Mouse (Mus musculus): ENCODE measurements around the gene Lhpp.
"Not testable (repeated sequence)": the region's sequence is repeated elsewhere in the genome, so short reads cannot be mapped to it uniquely, and the experiment has no call there.

Gene Lhpp

DNA sequence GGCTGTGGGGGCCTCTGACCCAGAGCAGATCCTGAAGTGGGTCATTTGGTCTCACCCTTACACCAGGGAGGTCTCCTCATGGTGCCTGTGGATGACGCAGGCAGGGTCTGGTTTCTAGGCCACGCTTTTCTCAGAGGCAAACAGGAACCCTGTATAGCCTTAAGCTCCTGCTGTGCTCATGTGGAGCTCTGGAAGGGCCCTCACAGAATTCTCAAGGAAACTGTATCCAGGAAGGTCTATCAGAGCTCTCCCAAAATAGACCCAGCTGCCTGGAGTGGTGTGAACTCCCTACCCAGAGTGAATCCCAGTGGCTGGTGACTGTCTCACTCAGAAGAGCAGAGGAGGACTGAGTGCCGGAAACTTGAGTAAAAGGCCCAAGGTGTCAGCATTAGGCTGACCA lies 44.0 kb downstream of the Lhpp start:
- DNase-seq = no peak

GRCm38 (mm10) chr7:132656075-132656474 lies 45.6 kb downstream of the Lhpp start:
- DNase-seq = peak; percentile 98

DNA sequence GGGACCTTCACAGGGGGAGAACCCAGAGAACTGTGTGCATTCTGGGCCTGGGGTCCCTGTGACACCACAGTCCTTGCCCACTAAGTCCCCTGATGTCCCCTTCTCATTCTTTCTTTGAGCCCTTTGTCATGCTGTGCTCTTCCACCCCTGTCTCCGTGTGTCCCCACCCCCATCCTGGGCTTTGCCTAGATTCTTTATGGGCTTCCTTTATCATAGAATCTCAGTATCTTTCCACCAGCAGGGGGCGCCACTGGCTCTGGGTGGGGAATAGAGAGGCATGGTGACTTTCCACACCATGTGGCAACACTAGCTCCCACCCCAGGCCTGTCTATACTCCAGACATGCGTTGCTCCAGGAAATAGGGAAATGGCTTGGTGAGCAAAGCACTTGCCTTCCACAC lies 46.1 kb downstream of the Lhpp start:
- DNase-seq = peak; percentile 99

- DNase-seq = peak; percentile 92
Measured at GRCm38 (mm10) chr7:132657371-132658057, 47.1 kb downstream of the Lhpp start.

- DNase-seq = peak; percentile 97
Measured at GRCm38 (mm10) chr7:132658058-132658450, 47.6 kb downstream of the Lhpp start.

DNA sequence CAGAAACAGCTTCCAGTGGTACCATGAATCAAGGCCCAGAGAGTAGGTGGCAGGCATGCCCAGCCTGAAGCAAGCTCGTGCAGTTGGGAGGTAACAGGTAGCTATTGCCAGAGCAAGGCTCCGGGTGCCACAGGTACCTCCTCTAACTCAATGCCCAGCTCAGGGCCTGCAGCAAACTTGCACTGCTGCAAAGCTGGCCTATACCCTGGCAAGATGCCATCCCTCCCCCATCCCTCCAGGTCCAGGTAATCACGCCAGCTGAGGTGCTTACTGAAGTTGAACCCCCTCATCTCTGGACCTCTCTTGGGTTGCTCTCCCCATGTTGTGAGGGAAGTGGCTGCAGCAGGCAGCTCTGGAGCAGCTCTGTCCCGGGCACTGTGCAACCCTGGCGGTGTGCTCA lies 48.2 kb downstream of the Lhpp start:
- DNase-seq = peak; percentile 95

DNA sequence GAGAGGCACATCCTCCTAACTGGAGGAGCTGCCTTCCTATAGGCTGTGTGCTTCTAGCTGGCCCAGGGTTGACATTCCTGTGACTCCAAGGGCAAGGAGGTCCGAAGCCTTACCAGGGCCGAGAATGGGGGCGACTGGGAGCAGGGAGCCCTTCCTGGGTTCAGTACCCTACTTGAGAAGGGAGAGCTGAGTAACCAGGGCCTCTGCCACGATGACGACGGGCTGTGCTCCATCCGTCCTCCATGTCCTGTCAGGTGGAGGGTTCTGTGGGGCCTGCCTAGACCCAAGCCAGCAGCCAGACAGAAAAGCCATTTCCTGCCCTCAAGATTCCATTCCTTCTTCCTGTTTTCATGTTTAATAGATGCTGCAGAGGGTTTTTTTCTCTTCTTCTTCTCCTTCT lies 49.2 kb downstream of the Lhpp start:
- peak; percentile 96 for DNase-seq

DNA sequence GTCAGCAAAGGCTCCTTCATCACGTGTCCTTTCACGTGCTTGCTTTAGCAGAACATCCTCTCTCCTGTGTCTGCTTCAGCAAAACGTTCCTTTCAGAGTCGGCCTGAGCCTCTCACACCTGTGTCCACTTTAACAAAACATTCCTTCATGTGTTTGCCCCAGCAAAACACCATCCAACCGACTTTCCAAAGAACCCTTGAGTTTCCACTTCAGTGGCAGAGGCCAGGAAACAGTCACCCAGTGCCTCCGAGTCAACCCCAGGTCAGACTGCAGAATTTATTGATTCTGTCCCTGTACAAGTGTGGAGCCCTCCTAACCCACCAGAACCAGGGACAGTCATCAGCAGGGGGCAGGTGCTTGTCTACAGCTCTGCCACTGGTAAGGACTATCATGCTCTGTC lies 52.4 kb downstream of the Lhpp start:
- not testable (repeated sequence) for DNase-seq

DNA sequence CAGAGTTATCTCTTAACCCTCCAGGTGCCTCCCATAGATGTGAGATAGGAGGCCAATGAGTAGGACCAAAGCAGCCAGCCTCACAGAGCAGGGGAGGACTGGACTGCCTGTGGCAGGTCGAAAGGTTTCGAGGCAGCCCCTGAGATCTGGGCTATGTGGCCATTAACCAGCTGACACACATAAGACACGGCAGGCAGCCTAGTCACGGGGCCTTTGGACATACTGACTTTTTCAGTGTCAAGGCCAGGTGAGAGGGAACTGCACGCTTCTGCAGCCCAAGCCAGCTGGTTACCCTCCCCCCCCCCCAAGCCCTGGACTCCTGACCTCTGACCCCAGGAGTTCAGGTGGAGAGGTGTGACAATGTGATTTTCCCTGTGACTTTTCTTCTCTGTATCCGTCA lies 54.4 kb downstream of the Lhpp start:
- DNase-seq = peak; percentile 85

- no peak for DNase-seq
Measured at GRCm38 (mm10) chr7:132665664-132666382, 55.4 kb downstream of the Lhpp start.

GRCm38 (mm10) chr7:132666516-132666915 lies 56.1 kb downstream of the Lhpp start:
- peak; percentile 89 for DNase-seq

DNA sequence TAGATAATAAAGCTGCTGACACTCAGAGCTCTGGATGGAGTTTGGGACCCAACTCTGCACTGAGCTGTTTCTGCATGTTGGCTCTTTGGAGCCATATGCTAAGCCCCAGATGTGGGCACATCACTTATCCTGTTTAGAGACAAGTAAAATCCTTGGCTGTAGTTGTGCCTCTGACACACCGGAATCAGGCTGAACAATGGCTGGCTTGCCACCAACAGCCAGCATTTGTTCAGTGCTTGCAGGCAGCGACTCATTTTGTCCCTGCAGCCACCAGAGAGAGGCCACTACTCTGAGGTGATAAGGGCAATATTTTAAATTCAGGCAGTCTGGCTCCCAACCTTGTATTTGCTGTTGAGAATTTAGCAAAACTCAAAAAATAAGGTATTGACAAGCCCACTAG lies 58.2 kb downstream of the Lhpp start:
- peak; percentile 98 for DNase-seq

DNA sequence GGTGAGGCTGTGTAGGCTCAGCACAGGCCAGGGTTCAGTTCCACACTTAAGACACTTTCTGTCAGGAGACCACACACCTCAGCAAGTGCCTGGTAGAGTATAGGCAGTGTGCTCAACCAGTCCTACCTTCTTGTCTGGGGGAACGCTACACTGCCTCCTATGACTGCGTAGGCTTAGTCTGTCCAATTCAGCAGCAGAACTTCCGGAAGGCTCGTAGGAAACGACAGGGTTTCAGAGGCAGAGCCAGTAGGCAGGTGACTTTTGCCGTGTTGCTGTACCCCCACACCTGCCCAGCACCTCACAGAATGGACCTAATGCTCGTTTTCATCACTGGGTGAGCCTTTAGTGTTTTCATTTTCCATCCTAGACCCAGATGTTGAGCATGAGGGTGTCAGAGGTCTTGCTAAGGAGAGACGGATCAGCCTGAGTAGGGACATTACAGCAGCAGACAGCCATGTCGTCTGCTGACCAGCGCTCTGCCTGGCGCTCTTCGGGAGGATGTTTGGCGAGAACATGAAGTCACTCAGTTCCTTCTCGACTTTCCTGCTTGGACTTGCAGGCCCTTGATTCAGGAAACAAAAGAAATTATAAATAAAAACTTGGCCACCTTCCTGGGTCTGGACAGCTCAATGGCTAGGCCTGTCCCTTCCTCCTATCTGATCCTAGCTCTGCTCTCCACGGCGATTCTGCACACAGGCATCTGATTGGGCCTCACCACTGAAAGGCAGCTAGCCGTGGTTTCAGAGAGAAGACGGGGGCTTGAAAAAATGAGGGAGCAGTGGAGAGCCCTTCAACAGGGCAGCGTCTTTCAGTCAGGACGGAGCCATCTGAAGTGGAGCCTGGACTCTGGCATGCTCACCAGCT lies 59.8 kb downstream of the Lhpp start:
- peak; percentile 97 for DNase-seq

DNA sequence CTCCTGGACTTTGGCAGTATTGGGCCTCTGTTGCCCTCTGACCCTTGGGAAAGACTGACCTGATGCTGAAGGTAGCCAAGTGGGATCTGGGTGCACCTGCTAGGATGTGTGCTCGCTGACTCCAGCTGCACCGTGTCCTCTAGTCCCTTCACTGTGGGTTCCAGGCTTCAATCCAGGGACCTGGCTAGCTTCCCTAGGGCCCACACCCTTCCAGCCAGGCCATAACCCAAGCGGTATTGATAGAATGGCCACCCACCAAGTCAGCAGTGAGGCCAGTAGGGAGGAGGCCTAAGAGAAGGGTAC lies 60.4 kb downstream of the Lhpp start:
- DNase-seq = peak; percentile 99

- peak; percentile 99 for DNase-seq
Measured at GRCm38 (mm10) chr7:132672481-132672959, 62.1 kb downstream of the Lhpp start.

DNA sequence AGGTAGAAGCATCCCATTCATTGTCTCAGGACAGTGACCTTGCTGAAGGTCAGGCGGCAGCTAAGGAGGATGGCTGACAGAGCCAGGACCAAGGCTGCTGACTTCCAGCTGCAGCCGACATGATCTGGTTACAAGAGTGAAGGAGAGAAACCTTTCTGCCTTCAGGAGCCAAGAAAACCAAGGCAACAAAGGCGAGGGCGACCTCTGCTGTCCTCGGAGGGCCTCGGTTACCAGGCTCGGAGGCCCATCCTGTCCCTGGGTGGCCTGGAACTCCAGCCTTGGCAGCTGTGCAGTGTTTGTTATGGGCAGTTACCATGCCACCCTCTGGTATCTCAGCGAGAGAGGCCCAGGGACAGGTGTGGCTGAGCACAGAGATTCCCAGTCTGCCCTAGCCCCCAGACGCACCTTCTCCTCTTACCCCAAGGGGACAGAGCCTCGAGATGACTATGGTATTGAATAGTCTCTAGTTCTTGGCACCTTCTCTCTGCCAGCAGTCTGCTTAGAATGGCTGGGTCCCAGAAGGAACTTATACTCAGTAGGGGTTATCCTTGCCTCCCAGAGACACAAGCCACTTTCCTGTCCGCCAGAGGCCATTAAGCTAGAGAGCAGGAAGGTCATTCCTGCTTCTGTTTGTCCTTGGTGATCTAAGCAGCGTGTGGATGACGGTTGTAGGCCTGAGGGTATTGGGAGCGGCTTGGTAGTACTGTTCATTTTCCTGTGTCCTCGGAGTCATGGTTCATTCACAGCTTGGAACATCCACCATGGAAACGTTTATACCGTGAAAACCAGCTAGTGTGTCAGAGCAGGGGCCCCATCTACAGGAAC lies 63.7 kb downstream of the Lhpp start:
- peak; percentile 99 for DNase-seq

- DNase-seq = no peak
Measured at GRCm38 (mm10) chr7:132675922-132676321, 65.5 kb downstream of the Lhpp start.

GRCm38 (mm10) chr7:132679117-132679516 lies 68.7 kb downstream of the Lhpp start:
- peak; percentile 89 for DNase-seq

GRCm38 (mm10) chr7:132679549-132679948 lies 69.1 kb downstream of the Lhpp start:
- no peak for DNase-seq

DNA sequence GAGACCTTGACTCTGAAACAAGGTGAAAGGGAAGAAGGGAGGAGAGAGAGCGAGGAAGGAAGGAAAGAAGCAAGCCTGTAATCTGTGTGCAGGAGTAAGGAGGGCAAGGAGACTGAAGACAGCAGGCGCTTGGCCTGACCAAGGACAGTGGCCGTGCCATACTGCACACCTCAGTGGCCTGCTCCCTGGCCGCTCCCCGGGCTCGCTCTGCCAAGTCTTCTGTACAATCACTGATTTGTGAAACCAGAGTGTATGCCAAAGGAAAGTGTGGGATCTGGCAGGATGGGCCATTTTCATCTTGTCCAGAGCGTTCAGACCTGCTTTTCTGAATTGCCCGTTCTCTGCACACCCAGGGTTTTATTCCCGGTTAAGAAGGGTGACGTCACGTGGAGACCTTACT lies 70.9 kb downstream of the Lhpp start:
- DNase-seq = peak; percentile 95

- DNase-seq = no peak
Measured at GRCm38 (mm10) chr7:132681831-132682230, 71.4 kb downstream of the Lhpp start.

DNA sequence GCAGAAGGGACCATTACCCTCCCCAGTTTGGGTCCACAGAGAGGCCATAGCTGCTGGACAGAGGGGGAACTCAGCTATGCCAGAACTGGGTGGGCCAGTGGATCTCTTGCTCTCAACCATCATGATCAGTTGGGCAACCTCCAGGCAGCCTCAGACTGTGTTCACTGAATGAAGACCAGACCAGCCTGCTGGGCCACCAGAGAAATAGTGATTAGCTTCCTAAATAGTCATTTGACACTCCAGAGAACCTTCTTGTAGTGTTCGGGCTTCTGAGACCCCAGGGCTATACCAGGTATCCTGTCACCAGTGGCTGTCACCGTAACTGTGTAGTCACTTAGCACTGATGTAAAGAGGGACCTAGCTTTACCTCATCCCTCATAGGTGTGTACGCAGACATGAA lies 71.9 kb downstream of the Lhpp start:
- DNase-seq = peak; percentile 88

DNA sequence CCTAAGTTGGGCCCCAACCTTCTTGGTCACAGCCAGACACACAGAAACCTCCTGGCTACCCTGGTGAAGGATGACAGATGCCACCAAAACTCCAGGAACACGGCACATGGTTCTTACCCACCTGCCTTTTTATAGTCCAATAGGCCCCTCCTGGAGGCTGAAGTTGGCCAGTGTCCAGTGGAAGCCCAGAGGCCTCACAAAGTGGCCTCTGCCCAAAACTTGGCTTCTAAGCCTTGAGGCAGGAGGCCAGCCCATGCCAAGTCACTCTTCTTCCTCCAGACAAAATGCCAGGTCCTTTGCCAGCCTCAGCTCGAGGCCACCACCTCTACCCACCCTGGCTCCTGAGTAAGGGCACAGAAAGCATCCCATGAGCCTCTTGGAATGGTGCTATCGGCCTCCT lies 72.5 kb downstream of the Lhpp start:
- no peak for DNase-seq

Data from heart, adult 11 months (tissue).